Mouse (Mus musculus) embryonic facial prominence, embryonic 15.5 days (tissue): ENCODE results near the gene Hlx. TPM values are rescaled to one million over a fixed set of nuclear protein-coding genes. Genes with fewer than 3 reads are reported as not detected.
A peak's percentile ranks its signal among the peaks of the same experiment; 100 is the strongest.

ENCODE experiments used
- ATAC-seq: fragments of 200-750 bp; cut with Nextera tagmentation; 2 replicates; pipeline ENCODE4 v1.8.0; 2017; ENCODE audit warnings: low read depth, moderate TSS enrichment; ENCODE audit not compliant: insufficient number of reproducible peaks, low FRiP score, low TSS enrichment
- H3K27ac ChIP-seq: fragments of 300-500 bp; sonication (generic); replicated peaks from 2 replicates; pipeline ENCODE4 v1.5.1; 2015; ENCODE audit warnings: mild to moderate bottlenecking, inconsistent platforms
- H3K27me3 ChIP-seq: fragments of 300-500 bp; sonication (generic); 2 replicates; pipeline ENCODE4 v1.6.1; 2015; ENCODE audit warnings: inconsistent platforms
- H3K36me3 ChIP-seq: fragments of 300-500 bp; sonication (generic); 2 replicates; pipeline ENCODE4 v1.6.1; 2015; ENCODE audit warnings: mild to moderate bottlenecking, inconsistent platforms
- H3K4me1 ChIP-seq: fragments of 300-500 bp; sonication (generic); 2 replicates; pipeline ENCODE4 v1.6.1; 2015; ENCODE audit warnings: inconsistent platforms
- H3K4me2 ChIP-seq: fragments of 300-500 bp; sonication (generic); replicated peaks from 2 replicates; pipeline ENCODE4 v1.6.1; 2015; ENCODE audit warnings: mild to moderate bottlenecking, inconsistent platforms
- H3K4me3 ChIP-seq: fragments of 300-500 bp; sonication (generic); replicated peaks from 2 replicates; pipeline ENCODE4 v1.5.1; 2015; ENCODE audit warnings: mild to moderate bottlenecking, inconsistent platforms
- H3K9ac ChIP-seq: fragments of 300-500 bp; sonication (generic); 2 replicates; pipeline ENCODE4 v1.6.1; 2015; ENCODE audit warnings: inconsistent platforms
- H3K9me3 ChIP-seq: fragments of 300-500 bp; sonication (generic); replicated peaks from 2 replicates; pipeline ENCODE4 v1.6.1; 2016; ENCODE audit warnings: inconsistent platforms
- WGBS: fragments of 180-500 bp; shearing (Covaris S2); methylation state at CpG from one replicate; pipeline ENCODE4 v1.1.7; 2015; 5-methylcytosine and 5-hydroxymethylcytosine counted together
- polyA plus RNA-seq: library from polyadenylated mRNA; unstranded; fragments of >200 nt; fragmentation: Nextera tagmentation; extraction: Ambion mirVana; gene quantifications from 2 replicates; pipeline ENCODE4 v1.2.1, GENCODE M21; 2015

Hlx gene
- polyA plus RNA-seq, 1 experiment from 2014 or later: 18.6 TPM

- Histone ChIP-seq H3K4me2 (no peak overlapping the region), H3K27ac (no peak overlapping the region), H3K4me3 (no peak overlapping the region), H3K9ac (no peak overlapping the region), H3K36me3 (no peaks in the 10 kb centered on the region), H3K27me3 (0 out of 2 replicates have a peak, but pooled peaks cover 6% of the 10 kb centered on the region), H3K9me3 (no peaks in the 10 kb centered on the region), H3K4me1 (no peaks in the 10 kb centered on the region)
- WGBS: 57% methylated on average over 4 of the region's 4 CpGs
- ATAC-seq: no peak
Measured at GRCm38 (mm10) chr1:184707532-184708248, 24.7 kb downstream of the Hlx start.

- Histone ChIP-seq H3K27me3 (0 out of 2 replicates have a peak, but pooled peaks cover 6% of the 10 kb centered on the region), H3K27ac (no peak overlapping the region), H3K9me3 (no peaks in the 10 kb centered on the region), H3K9ac (no peak overlapping the region), H3K36me3 (no peaks in the 10 kb centered on the region), H3K4me2 (no peak overlapping the region), H3K4me1 (no peaks in the 10 kb centered on the region), H3K4me3 (no peak overlapping the region)
- peak; percentile 47; the same call in 1 of the 2 replicates for ATAC-seq
- WGBS: 25% methylated on average over 3 of the region's 3 CpGs
Measured at GRCm38 (mm10) chr1:184704901-184705300, 27.5 kb downstream of the Hlx start.

DNA sequence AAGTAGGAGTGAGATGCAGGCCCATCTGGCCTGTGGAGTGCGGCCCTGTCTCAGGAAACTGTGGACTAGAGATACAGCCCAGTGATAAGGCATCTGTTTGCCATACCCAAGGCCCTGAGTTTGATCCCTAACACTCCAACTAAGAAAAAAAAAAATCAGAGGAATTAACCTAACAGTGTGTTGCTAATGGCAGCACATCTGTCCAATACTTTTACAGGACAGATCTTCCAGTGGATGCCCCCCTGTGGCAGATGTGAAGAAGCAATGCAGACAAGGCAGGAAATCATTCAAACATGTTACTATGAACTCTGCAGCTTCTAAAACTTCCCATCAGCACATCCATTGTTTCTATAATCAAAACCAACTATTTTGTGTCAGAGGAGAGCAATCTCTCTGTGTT lies 33.1 kb downstream of the Hlx start:
- no peak for ATAC-seq
- 88% methylated on average over 1 of the region's 1 CpGs for WGBS
- Histone ChIP-seq H3K27ac (no peak overlapping the region), H3K9me3 (no peaks in the 10 kb centered on the region), H3K9ac (no peak overlapping the region), H3K36me3 (no peaks in the 10 kb centered on the region), H3K27me3 (no peaks in the 10 kb centered on the region), H3K4me3 (no peak overlapping the region), H3K4me1 (no peaks in the 10 kb centered on the region), H3K4me2 (no peak overlapping the region)

- Histone ChIP-seq H3K4me1 (no peaks in the 10 kb centered on the region), H3K9me3 (no peaks in the 10 kb centered on the region), H3K4me2 (no peak overlapping the region), H3K4me3 (no peak overlapping the region), H3K9ac (no peak overlapping the region), H3K27ac (no peak overlapping the region), H3K36me3 (no peaks in the 10 kb centered on the region), H3K27me3 (no peaks in the 10 kb centered on the region)
- WGBS: 60% methylated on average over 2 of the region's 2 CpGs
- no peak for ATAC-seq
Measured at GRCm38 (mm10) chr1:184695451-184695850, 37.0 kb downstream of the Hlx start.

- Histone ChIP-seq H3K9me3 (no peaks in the 10 kb centered on the region), H3K4me2 (no peak overlapping the region), H3K4me1 (no peaks in the 10 kb centered on the region), H3K27ac (no peak overlapping the region), H3K9ac (no peak overlapping the region), H3K36me3 (no peaks in the 10 kb centered on the region), H3K4me3 (no peak overlapping the region), H3K27me3 (no peaks in the 10 kb centered on the region)
- WGBS: 81% methylated on average over 10 of the region's 10 CpGs
- ATAC-seq: no peak
Measured at GRCm38 (mm10) chr1:184692204-184692904, 40.1 kb downstream of the Hlx start.

DNA sequence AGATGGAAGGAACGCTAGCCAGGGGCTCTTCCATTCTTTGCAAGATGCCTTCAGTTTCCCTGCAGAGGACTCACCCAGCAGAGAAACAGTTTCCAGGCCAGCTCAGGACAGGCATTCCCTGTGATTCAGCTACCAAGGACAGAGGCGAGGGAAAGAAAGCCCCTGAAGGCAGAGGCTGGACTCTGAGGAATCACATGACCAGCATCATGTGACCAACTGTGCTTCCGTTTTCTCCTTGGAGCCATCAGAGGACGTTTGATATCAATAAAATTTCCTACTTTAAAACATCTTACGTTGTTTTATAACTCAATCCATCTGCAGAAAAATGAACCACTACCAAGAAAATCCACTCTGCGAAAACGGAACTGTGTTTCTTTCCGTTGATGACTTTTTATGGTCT lies 41.2 kb downstream of the Hlx start:
- H3K36me3 ChIP-seq: no peaks in the 10 kb centered on the region
- no peaks in the 10 kb centered on the region for H3K9me3 ChIP-seq
- no peak overlapping the region for H3K4me3 ChIP-seq
- WGBS: 61% methylated on average over 8 of the region's 8 CpGs
- H3K27me3 ChIP-seq: no peaks in the 10 kb centered on the region
- no peak overlapping the region for H3K27ac ChIP-seq
- H3K4me1 ChIP-seq: no peaks in the 10 kb centered on the region
- H3K4me2 ChIP-seq: no peak overlapping the region
- no peak for ATAC-seq
- H3K9ac ChIP-seq: no peak overlapping the region

- no peaks in the 10 kb centered on the region for H3K4me1 ChIP-seq
- H3K27me3 ChIP-seq: no peaks in the 10 kb centered on the region
- no peak overlapping the region for H3K27ac ChIP-seq
- no peak overlapping the region for H3K4me3 ChIP-seq
- no peak for ATAC-seq
- no peak overlapping the region for H3K4me2 ChIP-seq
- WGBS: 63% methylated on average over 7 of the region's 7 CpGs
- H3K36me3 ChIP-seq: no peaks in the 10 kb centered on the region
- H3K9me3 ChIP-seq: no peaks in the 10 kb centered on the region
- no peak overlapping the region for H3K9ac ChIP-seq
Measured at GRCm38 (mm10) chr1:184688026-184688425, 44.4 kb downstream of the Hlx start.

GRCm38 (mm10) chr1:184687512-184687911 lies 44.9 kb downstream of the Hlx start:
- H3K4me2 ChIP-seq: no peak overlapping the region
- H3K36me3 ChIP-seq: no peaks in the 10 kb centered on the region
- WGBS: 66% methylated on average over 4 of the region's 4 CpGs
- H3K27ac ChIP-seq: no peak overlapping the region
- no peak for ATAC-seq
- H3K4me3 ChIP-seq: no peak overlapping the region
- no peaks in the 10 kb centered on the region for H3K4me1 ChIP-seq
- no peak overlapping the region for H3K9ac ChIP-seq
- no peaks in the 10 kb centered on the region for H3K27me3 ChIP-seq
- H3K9me3 ChIP-seq: no peaks in the 10 kb centered on the region

GRCm38 (mm10) chr1:184683541-184683940 lies 48.9 kb downstream of the Hlx start:
- no peak overlapping the region for H3K27ac ChIP-seq
- H3K4me2 ChIP-seq: no peak overlapping the region
- no peaks in the 10 kb centered on the region for H3K27me3 ChIP-seq
- WGBS: 64% methylated on average over 6 of the region's 6 CpGs
- no peaks in the 10 kb centered on the region for H3K36me3 ChIP-seq
- H3K4me1 ChIP-seq: no peaks in the 10 kb centered on the region
- H3K4me3 ChIP-seq: no peak overlapping the region
- H3K9me3 ChIP-seq: no peaks in the 10 kb centered on the region
- ATAC-seq: no peak
- H3K9ac ChIP-seq: no peak overlapping the region

GRCm38 (mm10) chr1:184679416-184679965 lies 52.9 kb downstream of the Hlx start:
- Histone ChIP-seq H3K9ac (no peak overlapping the region), H3K4me2 (no peak overlapping the region), H3K9me3 (no peaks in the 10 kb centered on the region), H3K4me3 (no peak overlapping the region), H3K27me3 (no peaks in the 10 kb centered on the region), H3K27ac (no peak overlapping the region), H3K4me1 (no peaks in the 10 kb centered on the region), H3K36me3 (no peaks in the 10 kb centered on the region)
- 66% methylated on average over 8 of the region's 8 CpGs for WGBS
- no peak for ATAC-seq

- ATAC-seq: no peak
- Histone ChIP-seq H3K9me3 (no peaks in the 10 kb centered on the region), H3K36me3 (no peaks in the 10 kb centered on the region), H3K9ac (no peak overlapping the region), H3K4me3 (no peak overlapping the region), H3K4me2 (no peak overlapping the region), H3K4me1 (no peaks in the 10 kb centered on the region), H3K27me3 (no peaks in the 10 kb centered on the region), H3K27ac (no peak overlapping the region)
- 26% methylated on average over 2 of the region's 2 CpGs for WGBS
Measured at GRCm38 (mm10) chr1:184677641-184678040, 54.8 kb downstream of the Hlx start.
